Mouse (Mus musculus): ENCODE measurements around the gene Frmd4b. TPM values are rescaled to one million over a fixed set of nuclear protein-coding genes. Genes with fewer than 3 reads are reported as not detected.

Frmd4b gene
- polyA plus RNA-seq, 1 experiment from 2014 or later: 12.9 TPM

GRCm38 (mm10) chr6:97291159-97291908, 326.0 kb downstream of the Frmd4b start:
- Histone ChIP-seq H3K9ac (replicated peaks) (no peak overlapping the region), H3K27me3 (no peaks in the 10 kb centered on the region), H3K36me3 (peaks cover 12% of the 10 kb centered on the region), H3K4me1 (replicated peaks) (peaks cover 11% of the 10 kb centered on the region), H3K4me3 (replicated peaks) (no peak overlapping the region), H3K4me2 (no peak overlapping the region), H3K27ac (peak overlapping the region; percentile 35; the same call in 1 of the 2 replicates), H3K9me3 (no peaks in the 10 kb centered on the region)
- 80% methylated on average over 21 of the region's 21 CpGs for WGBS
- ATAC-seq (ENCODE audit: insufficient number of reproducible peaks, insufficient read depth, low FRiP score, low TSS enrichment, low read depth): no peak

DNA sequence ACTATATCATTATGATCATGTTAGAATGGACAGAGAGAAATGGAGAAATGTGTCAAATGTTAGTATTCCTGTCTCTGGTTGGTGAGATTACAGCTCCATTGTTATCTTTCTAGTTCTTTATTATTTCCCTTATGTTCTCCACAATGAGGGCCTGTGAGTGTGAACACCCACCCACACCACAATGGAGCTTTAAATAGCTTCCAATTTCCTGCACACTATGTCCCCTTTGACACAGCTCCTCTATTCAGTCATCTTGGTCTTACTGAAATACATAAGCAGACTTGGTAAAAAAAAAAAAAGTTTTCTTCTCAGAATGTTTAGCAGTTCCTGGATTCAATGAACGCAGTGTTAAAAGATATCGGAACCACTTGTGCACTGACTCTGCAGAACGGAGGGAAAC, 326.7 kb downstream of the Frmd4b start:
- no peak for ATAC-seq (ENCODE audit: insufficient number of reproducible peaks, insufficient read depth, low FRiP score, low TSS enrichment, low read depth)
- H3K36me3 ChIP-seq: peaks cover 5% of the 10 kb centered on the region
- no peaks in the 10 kb centered on the region for H3K9me3 ChIP-seq
- H3K27ac ChIP-seq: 0 out of 2 replicates have a peak overlapping the region, but pooled peaks have one; percentile 35
- no peak overlapping the region for H3K9ac ChIP-seq (replicated peaks)
- no peaks in the 10 kb centered on the region for H3K27me3 ChIP-seq
- H3K4me1 ChIP-seq (replicated peaks): peaks cover 11% of the 10 kb centered on the region
- 77% methylated on average over 3 of the region's 3 CpGs for WGBS
- no peak overlapping the region for H3K4me2 ChIP-seq
- no peak overlapping the region for H3K4me3 ChIP-seq (replicated peaks)

DNA sequence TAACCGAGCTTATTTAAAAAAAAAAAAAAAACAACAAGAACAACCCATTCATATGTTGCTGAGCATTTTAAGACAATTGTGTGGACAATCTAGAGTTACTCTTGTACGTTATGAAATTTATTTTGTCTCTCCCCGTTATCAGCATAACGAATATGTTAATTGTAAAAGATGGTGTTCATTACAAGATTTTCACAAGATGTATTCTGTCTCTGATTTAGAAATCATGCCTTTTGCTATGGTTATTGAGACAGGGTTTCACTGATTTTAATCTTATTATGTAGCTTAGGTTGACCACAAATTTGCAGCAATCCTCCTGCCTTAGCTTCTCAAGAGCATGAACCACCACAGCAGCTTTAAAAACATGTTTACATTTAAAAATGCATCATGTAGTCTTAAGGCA, 327.5 kb downstream of the Frmd4b start:
- Histone ChIP-seq H3K36me3 (no peaks in the 10 kb centered on the region), H3K27me3 (no peaks in the 10 kb centered on the region), H3K4me3 (replicated peaks) (no peak overlapping the region), H3K9ac (replicated peaks) (no peak overlapping the region), H3K27ac (no peak overlapping the region), H3K4me1 (replicated peaks) (peaks cover 11% of the 10 kb centered on the region), H3K4me2 (no peak overlapping the region), H3K9me3 (no peaks in the 10 kb centered on the region)
- ATAC-seq (ENCODE audit: insufficient number of reproducible peaks, insufficient read depth, low FRiP score, low TSS enrichment, low read depth): no peak
- 90% methylated on average over 4 of the region's 4 CpGs for WGBS

- no peaks in the 10 kb centered on the region for H3K9me3 ChIP-seq
- H3K9ac ChIP-seq (replicated peaks): no peak overlapping the region
- no peak for ATAC-seq (ENCODE audit: insufficient number of reproducible peaks, insufficient read depth, low FRiP score, low TSS enrichment, low read depth)
- peaks cover 11% of the 10 kb centered on the region for H3K4me1 ChIP-seq (replicated peaks)
- peak overlapping the region; percentile 41; the same call in 1 of the 2 replicates for H3K27ac ChIP-seq
- 72% methylated on average over 10 of the region's 10 CpGs for WGBS
- no peaks in the 10 kb centered on the region for H3K36me3 ChIP-seq
- H3K4me2 ChIP-seq: no peak overlapping the region
- H3K4me3 ChIP-seq (replicated peaks): no peak overlapping the region
- no peaks in the 10 kb centered on the region for H3K27me3 ChIP-seq
Observed at GRCm38 (mm10) chr6:97289316-97289820, 328.0 kb downstream of the Frmd4b start.

DNA sequence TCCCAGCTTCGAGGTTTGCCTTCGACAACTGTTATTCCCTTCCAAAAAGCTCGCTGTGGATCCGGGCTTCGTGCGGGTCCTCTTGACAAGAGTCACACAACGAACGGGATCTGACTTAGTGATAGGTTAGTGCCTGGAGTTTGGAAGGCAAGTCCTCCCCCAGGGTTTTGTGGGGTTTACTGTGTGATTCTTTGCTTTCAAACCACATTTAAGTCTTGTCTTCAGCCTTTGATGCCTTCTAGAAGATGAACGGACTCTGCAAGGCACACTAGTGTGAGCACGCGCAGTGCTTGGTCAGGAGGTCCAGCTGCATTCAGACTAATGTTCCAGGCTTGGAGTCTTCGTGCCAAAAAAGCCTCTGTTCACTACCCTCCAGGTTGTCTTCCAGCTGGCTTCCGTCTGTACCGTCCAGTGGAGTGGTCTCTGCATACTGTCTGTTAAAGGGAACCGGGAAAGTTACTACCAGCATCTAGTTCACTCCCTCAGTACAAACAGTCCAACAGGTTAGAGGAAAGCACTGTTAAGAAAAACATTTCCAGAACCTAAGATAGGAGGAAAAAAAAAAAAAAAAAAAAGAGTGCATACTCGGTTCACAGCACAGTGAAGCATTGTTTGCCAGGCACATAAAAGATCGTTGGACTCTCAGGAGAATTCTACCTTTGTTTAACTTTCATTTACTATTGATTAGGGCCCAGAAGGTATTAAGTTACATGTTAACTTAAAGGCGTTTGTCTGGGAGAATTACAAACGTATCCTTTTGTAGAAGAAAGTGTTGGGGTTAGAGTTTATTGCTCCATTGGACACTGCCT, 329.1 kb downstream of the Frmd4b start:
- H3K4me2 ChIP-seq: no peak overlapping the region
- 78% methylated on average over 19 of the region's 19 CpGs for WGBS
- H3K9me3 ChIP-seq: no peaks in the 10 kb centered on the region
- H3K9ac ChIP-seq (replicated peaks): no peak overlapping the region
- no peak for ATAC-seq (ENCODE audit: insufficient number of reproducible peaks, insufficient read depth, low FRiP score, low TSS enrichment, low read depth)
- H3K4me3 ChIP-seq (replicated peaks): no peak overlapping the region
- H3K27ac ChIP-seq: peak overlapping the region; percentile 23; the same call in 1 of the 2 replicates
- H3K27me3 ChIP-seq: no peaks in the 10 kb centered on the region
- peaks cover 11% of the 10 kb centered on the region for H3K4me1 ChIP-seq (replicated peaks)
- H3K36me3 ChIP-seq: no peaks in the 10 kb centered on the region

- Histone ChIP-seq H3K4me2 (no peak overlapping the region), H3K9me3 (no peaks in the 10 kb centered on the region), H3K4me3 (replicated peaks) (no peak overlapping the region), H3K9ac (replicated peaks) (no peak overlapping the region), H3K27me3 (no peaks in the 10 kb centered on the region), H3K36me3 (no peaks in the 10 kb centered on the region), H3K27ac (no peak overlapping the region), H3K4me1 (replicated peaks) (peaks cover 8% of the 10 kb centered on the region)
- WGBS: 87% methylated on average over 5 of the region's 5 CpGs
- no peak for ATAC-seq (ENCODE audit: insufficient number of reproducible peaks, insufficient read depth, low FRiP score, low TSS enrichment, low read depth)
Observed at GRCm38 (mm10) chr6:97286332-97286731, 331.0 kb downstream of the Frmd4b start.

GRCm38 (mm10) chr6:97283676-97284075, 333.7 kb downstream of the Frmd4b start:
- Histone ChIP-seq H3K4me2 (no peak overlapping the region), H3K9me3 (no peaks in the 10 kb centered on the region), H3K36me3 (no peaks in the 10 kb centered on the region), H3K4me1 (replicated peaks) (peaks cover 4% of the 10 kb centered on the region; the same call in 1 of the 2 replicates), H3K27ac (no peak overlapping the region), H3K4me3 (replicated peaks) (no peak overlapping the region), H3K9ac (replicated peaks) (no peak overlapping the region), H3K27me3 (peaks cover 3% of the 10 kb centered on the region; the same call in 1 of the 2 replicates)
- no peak for ATAC-seq (ENCODE audit: insufficient number of reproducible peaks, insufficient read depth, low FRiP score, low TSS enrichment, low read depth)
- 93% methylated on average over 1 of the region's 1 CpGs for WGBS

GRCm38 (mm10) chr6:97278878-97279277, 338.5 kb downstream of the Frmd4b start:
- Histone ChIP-seq H3K4me3 (replicated peaks) (no peak overlapping the region), H3K9ac (replicated peaks) (no peak overlapping the region), H3K27me3 (peaks cover 3% of the 10 kb centered on the region), H3K36me3 (no peaks in the 10 kb centered on the region), H3K4me1 (replicated peaks) (peaks cover 19% of the 10 kb centered on the region), H3K9me3 (no peaks in the 10 kb centered on the region), H3K4me2 (no peak overlapping the region), H3K27ac (no peak overlapping the region)
- ATAC-seq (ENCODE audit: insufficient number of reproducible peaks, insufficient read depth, low FRiP score, low TSS enrichment, low read depth): no peak
- WGBS: 42% methylated on average over 6 of the region's 6 CpGs

- H3K4me3 ChIP-seq (replicated peaks): peak overlapping the region; percentile 28
- H3K4me1 ChIP-seq (replicated peaks): peaks cover 19% of the 10 kb centered on the region
- no peaks in the 10 kb centered on the region for H3K9me3 ChIP-seq
- WGBS: 3% methylated on average over 19 of the region's 19 CpGs
- H3K27ac ChIP-seq: no peak overlapping the region
- H3K27me3 ChIP-seq: peaks cover 3% of the 10 kb centered on the region
- no peaks in the 10 kb centered on the region for H3K36me3 ChIP-seq
- ATAC-seq (ENCODE audit: insufficient number of reproducible peaks, insufficient read depth, low FRiP score, low TSS enrichment, low read depth): peak; percentile 80; the same call in 1 of the 2 replicates
- H3K9ac ChIP-seq (replicated peaks): peak overlapping the region; percentile 13; the same call in 1 of the 2 replicates
- peak overlapping the region; percentile 63 for H3K4me2 ChIP-seq
Observed at GRCm38 (mm10) chr6:97278014-97278787, 339.1 kb downstream of the Frmd4b start.

DNA sequence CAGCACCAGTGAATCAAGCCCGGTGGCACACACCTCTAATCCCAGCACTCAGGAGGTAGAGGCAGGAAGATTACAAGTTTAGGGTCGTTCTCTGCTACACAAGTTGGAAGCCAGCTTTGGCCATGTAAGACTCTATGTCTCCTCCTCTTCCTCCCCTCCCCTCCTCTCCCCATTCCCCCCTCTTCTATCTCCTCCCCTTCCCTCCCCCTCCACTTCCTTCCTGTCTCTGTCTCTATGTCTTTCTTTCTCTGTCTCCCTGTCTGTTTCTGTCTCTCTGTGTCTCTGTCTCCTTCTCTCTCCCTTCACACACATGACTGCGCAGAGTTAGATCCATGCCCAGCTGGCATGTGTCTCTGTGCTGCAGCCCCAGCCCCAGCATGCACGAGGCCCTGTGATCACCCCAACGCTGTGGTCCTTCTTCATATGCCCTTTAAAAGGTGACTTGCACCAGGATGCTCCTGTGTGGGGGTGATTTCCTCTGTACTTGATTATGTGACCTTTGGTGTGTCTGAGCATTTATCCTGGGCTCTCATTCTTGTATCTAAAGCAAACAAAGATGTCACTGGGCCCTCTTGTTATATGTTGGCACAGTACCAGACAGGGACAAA, 340.3 kb downstream of the Frmd4b start:
- Histone ChIP-seq H3K4me3 (replicated peaks) (no peak overlapping the region), H3K27ac (no peak overlapping the region), H3K36me3 (no peaks in the 10 kb centered on the region), H3K9ac (replicated peaks) (no peak overlapping the region), H3K27me3 (peaks cover 3% of the 10 kb centered on the region), H3K4me1 (replicated peaks) (peaks cover 19% of the 10 kb centered on the region), H3K4me2 (no peak overlapping the region), H3K9me3 (no peaks in the 10 kb centered on the region)
- WGBS: 55% methylated on average over 5 of the region's 5 CpGs
- ATAC-seq (ENCODE audit: insufficient number of reproducible peaks, insufficient read depth, low FRiP score, low TSS enrichment, low read depth): no peak

Data from limb, embryonic 12.5 days (tissue).